Mouse (Mus musculus) CH12.LX (cell line): Measurements from ENCODE around the gene Gm9958. TPM values are rescaled to one million over a fixed set of nuclear protein-coding genes. Genes with fewer than 3 reads are reported as not detected.

Experiments
- DNase-seq: peaks from one replicate; pipeline ENCODE4 v3.0.0-alpha.2; 2013; ENCODE audit errors: extremely low read depth
- H3K27ac ChIP-seq: 2 replicates; pipeline ENCODE4 v1.5.1; 2012; ENCODE audit warnings: low read depth, mild to moderate bottlenecking, control low read depth, moderate library complexity; ENCODE audit not compliant: insufficient read depth
- H3K27me3 ChIP-seq: replicated peaks from 2 replicates; pipeline ENCODE3; 2012; ENCODE audit warnings: inconsistent platforms
- H3K36me3 ChIP-seq, 2 experiments: replicated peaks in 1 of 2; 2 replicates each; pipeline versions ENCODE3 to v1.6.1; 2012; ENCODE audit warnings: inconsistent platforms in 1 of 2, low read length in 1 of 2, mild to moderate bottlenecking in 1 of 2, mixed read lengths in 1 of 2, moderate library complexity in 1 of 2; ENCODE audit not compliant: control insufficient read depth in 1 of 2, insufficient read depth in 1 of 2
- H3K4me1 ChIP-seq, 2 experiments: 2 replicates each; pipeline ENCODE4 v1.6.1; 2012; ENCODE audit warnings: inconsistent platforms in 1 of 2, moderate library complexity in 1 of 2; ENCODE audit not compliant: insufficient read depth in 2 of 2, control insufficient read depth in 1 of 2
- H3K4me2 ChIP-seq: 2 replicates; pipeline ENCODE4 v1.6.1; 2012; ENCODE audit warnings: low read depth, mild to moderate bottlenecking, control low read depth; ENCODE audit not compliant: poor library complexity, insufficient read depth, severe bottlenecking
- H3K4me3 ChIP-seq, 3 experiments: fragments of 150-350 bp in 1 of 3; sonication (generic) in 1 of 3; replicated peaks in 1 of 3; 2 replicates each; pipeline versions ENCODE3 to v1.5.1; 2011 to 2012; ENCODE audit warnings: low read depth in 2 of 3, low read length in 2 of 3, mild to moderate bottlenecking in 2 of 3, moderate library complexity in 2 of 3, control low read depth in 1 of 3, improper control_type of control experiment in 1 of 3, inconsistent platforms in 1 of 3, mixed read lengths in 1 of 3; ENCODE audit not compliant: poor library complexity in 1 of 3
- H3K79me2 ChIP-seq: replicated peaks from 2 replicates; pipeline ENCODE4 v1.6.1; 2012; ENCODE audit warnings: mild to moderate bottlenecking, moderate library complexity; ENCODE audit not compliant: control insufficient read depth, poor library complexity, insufficient read depth, severe bottlenecking; ENCODE audit errors: extremely low read depth
- H3K9ac ChIP-seq: 2 replicates; pipeline ENCODE4 v1.6.1; 2012; ENCODE audit warnings: low read depth, mild to moderate bottlenecking, control low read depth, moderate library complexity; ENCODE audit not compliant: insufficient read depth
- H3K9me3 ChIP-seq: replicated peaks from 2 replicates; pipeline ENCODE3; 2012; ENCODE audit warnings: low read length, inconsistent platforms, mixed read lengths
- BHLHE40 ChIP-seq: IDR thresholded peaks from 2 replicates; pipeline ENCODE4 v1.6.1; 2011; ENCODE audit warnings: mild to moderate bottlenecking, low read depth, low read length, improper control_type of control experiment
- CTCF ChIP-seq, 2 experiments: IDR thresholded peaks in 1 of 2; conservative IDR thresholded peaks in 1 of 2; 2 replicates each; pipeline ENCODE4 v1.5.1; 2011 to 2012; ENCODE audit warnings: low read depth in 2 of 2, low read length in 2 of 2, improper control_type of control experiment in 1 of 2, inconsistent platforms in 1 of 2, mild to moderate bottlenecking in 1 of 2, moderate library complexity in 1 of 2
- E2F4 ChIP-seq: IDR thresholded peaks from 2 replicates; pipeline ENCODE4 v1.6.1; 2011; ENCODE audit warnings: low read depth, low read length, improper control_type of control experiment; ENCODE audit not compliant: insufficient replicate concordance
- EP300 ChIP-seq: IDR thresholded peaks from 2 replicates; pipeline ENCODE4 v1.6.1; 2011; ENCODE audit warnings: low read length, improper control_type of control experiment
- ETS1 ChIP-seq: conservative IDR thresholded peaks from 2 replicates; pipeline ENCODE4 v1.6.1; 2012; ENCODE audit warnings: low read depth, mild to moderate bottlenecking, inconsistent platforms, low read length, improper control_type of control experiment, moderate library complexity
- GABPA ChIP-seq: IDR thresholded peaks from 2 replicates; pipeline ENCODE4 v1.6.1; 2012; ENCODE audit warnings: low read depth, low read length, improper control_type of control experiment, inconsistent platforms; ENCODE audit not compliant: insufficient replicate concordance
- HCFC1 ChIP-seq: IDR thresholded peaks from 2 replicates; pipeline ENCODE4 v1.6.1; 2012; ENCODE audit warnings: low read depth, mild to moderate bottlenecking, inconsistent platforms, low read length, improper control_type of control experiment
- JUN ChIP-seq: IDR thresholded peaks from 2 replicates; pipeline ENCODE4 v1.6.1; 2011; ENCODE audit warnings: low read depth, mild to moderate bottlenecking, low read length, improper control_type of control experiment, moderate library complexity; ENCODE audit not compliant: insufficient read depth
- KAT2A ChIP-seq: IDR thresholded peaks from 2 replicates; pipeline ENCODE4 v1.6.1; 2012; ENCODE audit warnings: low read length, improper control_type of control experiment, inconsistent platforms; ENCODE audit not compliant: insufficient replicate concordance
- MAFK ChIP-seq: IDR thresholded peaks from 2 replicates; pipeline ENCODE4 v1.6.1; 2011; ENCODE audit warnings: low read length, improper control_type of control experiment; ENCODE audit not compliant: insufficient replicate concordance
- MAX ChIP-seq: IDR thresholded peaks from 2 replicates; pipeline ENCODE4 v1.6.1; 2011; ENCODE audit warnings: low read length, improper control_type of control experiment
- MXI1 ChIP-seq: IDR thresholded peaks from 2 replicates; pipeline ENCODE4 v1.6.1; 2011; ENCODE audit warnings: mild to moderate bottlenecking, low read depth, low read length, improper control_type of control experiment
- MYC ChIP-seq: IDR thresholded peaks from 2 replicates; pipeline ENCODE4 v1.6.1; 2011; ENCODE audit warnings: low read depth, mild to moderate bottlenecking, improper control_type of control experiment, low read length
- NELFE ChIP-seq: IDR thresholded peaks from 2 replicates; pipeline ENCODE4 v1.6.1; 2011; ENCODE audit warnings: low read depth, low read length, improper control_type of control experiment
- NRF1 ChIP-seq: IDR thresholded peaks from 2 replicates; pipeline ENCODE4 v1.6.1; 2014; ENCODE audit warnings: low read depth, mild to moderate bottlenecking, inconsistent platforms, low read length, improper control_type of control experiment, moderate library complexity
- PAX5 ChIP-seq: IDR thresholded peaks from 2 replicates; pipeline ENCODE4 v1.6.1; 2012; ENCODE audit warnings: low read length, inconsistent platforms, mixed read lengths
- POLR2AphosphoS2 ChIP-seq: IDR thresholded peaks from 2 replicates; pipeline ENCODE4 v1.6.1; 2011; ENCODE audit warnings: low read depth, low read length, improper control_type of control experiment
- RAD21 ChIP-seq: IDR thresholded peaks from 2 replicates; pipeline ENCODE4 v1.6.1; 2011; ENCODE audit warnings: low read depth, mild to moderate bottlenecking, low read length, improper control_type of control experiment, moderate library complexity
- RCOR1 ChIP-seq: conservative IDR thresholded peaks from 2 replicates; pipeline ENCODE4 v1.6.1; 2012; ENCODE audit warnings: low read depth, mild to moderate bottlenecking, inconsistent platforms, low read length, improper control_type of control experiment
- SIN3A ChIP-seq: IDR thresholded peaks from 2 replicates; pipeline ENCODE4 v1.6.1; 2012; ENCODE audit warnings: low read length, improper control_type of control experiment, inconsistent platforms
- SMC3 ChIP-seq: IDR thresholded peaks from 2 replicates; pipeline ENCODE4 v1.6.1; 2011; ENCODE audit warnings: low read depth, low read length, improper control_type of control experiment
- TBP ChIP-seq: conservative IDR thresholded peaks from 2 replicates; pipeline ENCODE4 v1.6.1; 2011; ENCODE audit warnings: low read depth, low read length, improper control_type of control experiment
- TCF12 ChIP-seq: IDR thresholded peaks from 2 replicates; pipeline ENCODE4 v1.6.1; 2014; ENCODE audit warnings: low read depth, mild to moderate bottlenecking, inconsistent platforms, low read length, improper control_type of control experiment
- UBTF ChIP-seq: IDR thresholded peaks from 2 replicates; pipeline ENCODE4 v1.6.1; 2012; ENCODE audit warnings: low read depth, mild to moderate bottlenecking, inconsistent platforms, low read length, improper control_type of control experiment, moderate library complexity
- USF1 ChIP-seq: IDR thresholded peaks from 2 replicates; pipeline ENCODE4 v1.6.1; 2014; ENCODE audit warnings: low read depth, mild to moderate bottlenecking, inconsistent platforms, low read length, improper control_type of control experiment
- USF2 ChIP-seq: conservative IDR thresholded peaks from 2 replicates; pipeline ENCODE4 v1.6.1; 2011; ENCODE audit warnings: low read depth, low read length, improper control_type of control experiment
- ZNF384 ChIP-seq: IDR thresholded peaks from 2 replicates; pipeline ENCODE4 v1.6.1; 2012; ENCODE audit warnings: low read depth, low read length, improper control_type of control experiment, inconsistent platforms
- dilution Hi-C: fragments of 300-500 bp; cut with MboI; formaldehyde crosslinking; loops from 2 replicates; pipeline ENCODE4 v1.14.3; 2020; ENCODE audit warnings: low sequenced_read_pairs; ENCODE audit not compliant: extremely low pct_unique_long_range_greater_than_20kb, extremely low pct_ligation_motif_present
- in situ Hi-C: fragments of 300-500 bp; cut with MboI; formaldehyde crosslinking; loops from 3 replicates; pipeline ENCODE4 v1.14.3; 2019; ENCODE audit warnings: low sequenced_read_pairs, low pct_ligation_motif_present, low pct_unique_long_range_greater_than_20kb, mixed read lengths
- polyA plus RNA-seq: library from polyadenylated mRNA; unstranded; fragments of >175 nt; gene quantifications from 2 replicates; pipeline ENCODE4 v1.2.1, GENCODE M21; 2012; ENCODE audit warnings: low read depth; ENCODE audit not compliant: insufficient read length
- total RNA-seq, 2 experiments: library from RNA; depleted of rRNA; stranded (reverse); fragments of 300-350 nt in 1 of 2; fragments of >200 nt in 1 of 2; gene quantifications; 2 replicates each; pipeline ENCODE4 v1.2.3; 2012 to 2014

Gene Gm9958
- total and polyA plus RNA-seq, 3 experiments: 1.2 to 1.3 (median 1.3) TPM

DNA sequence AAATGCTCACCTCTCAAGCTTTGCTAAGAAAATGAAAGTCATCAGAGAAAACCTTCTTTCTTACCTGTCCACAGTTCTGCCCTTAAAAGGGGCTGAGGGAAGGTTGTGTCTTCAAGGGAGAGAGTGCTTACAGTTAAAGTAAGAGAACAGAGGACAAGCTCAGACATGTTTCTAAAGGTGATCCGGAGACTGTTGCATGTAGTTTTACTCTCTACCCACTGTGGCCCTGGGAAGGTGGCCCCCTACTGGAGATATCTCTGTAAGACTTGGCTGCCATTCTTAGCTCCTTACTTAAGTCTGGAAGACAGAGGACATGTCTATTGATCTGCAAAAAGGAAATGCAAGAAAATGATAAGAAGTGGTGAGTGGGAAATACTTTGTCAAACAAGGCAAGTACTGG, 16.1 kb downstream of the Gm9958 start (continued):
- TF ChIP-seq ETS1: no peak
- TF ChIP-seq USF1: no peak
- TF ChIP-seq USF2: no peak
- no peak for TF ChIP-seq RCOR1
- TF ChIP-seq UBTF: no peak
- TF ChIP-seq TCF12: peak; percentile 50; the same call in 1 of the 2 replicates
- no peak for TF ChIP-seq BHLHE40
- no peak for TF ChIP-seq MYC
- no peak for TF ChIP-seq NELFE
- no peak for TF ChIP-seq KAT2A
- peak; percentile 68 to 84 for TF ChIP-seq CTCF (conservative IDR thresholded peaks at IDR 0.05 in 1 of 2, IDR thresholded peaks at IDR 0.05 in 1 of 2; ENCODE audit: low read depth in 2 of 2, low read length in 2 of 2)
- no peak for TF ChIP-seq EP300
- no peak for TF ChIP-seq JUN
- no peak for TF ChIP-seq ZNF384
- peak; percentile 35; the same call in 1 of the 2 replicates for TF ChIP-seq TBP
- TF ChIP-seq RAD21: peak; percentile 54
- no peak for TF ChIP-seq MAFK
- peak; percentile 45 for TF ChIP-seq SMC3
- TF ChIP-seq PAX5: no peak
- no peak for TF ChIP-seq SIN3A
- no peak for TF ChIP-seq E2F4

DNA sequence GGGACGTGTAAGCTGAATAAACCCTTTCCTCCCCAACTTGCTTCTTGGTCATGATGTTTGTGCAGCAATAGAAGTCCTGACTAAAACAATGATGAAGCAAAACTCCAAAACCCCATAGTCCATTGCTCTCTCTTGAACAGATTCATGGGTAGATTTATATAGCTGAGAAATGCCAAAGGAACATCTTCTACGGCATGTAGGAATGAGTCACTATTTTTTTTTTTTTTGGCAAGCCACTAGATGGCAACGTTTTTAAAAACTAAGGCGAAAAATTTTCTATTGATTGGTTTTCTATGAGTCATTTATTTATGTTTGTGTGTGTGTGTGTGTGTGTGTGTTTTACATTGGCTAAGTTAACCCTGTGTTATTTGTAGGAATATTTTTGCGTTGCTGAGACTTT, 26.8 kb downstream of the Gm9958 start:
- DNase-seq: no peak
- Histone ChIP-seq H3K4me2 (0 out of 2 replicates have a peak overlapping the region, but pooled peaks have one; percentile 13), H3K9ac (no peak overlapping the region), H3K4me1 (no peaks in the 10 kb centered on the region), H3K4me3 (no peak overlapping the region), H3K36me3 (no peaks in the 10 kb centered on the region), H3K27me3 (no peaks in the 10 kb centered on the region), H3K79me2 (no peaks in the 10 kb centered on the region), H3K27ac (no peak overlapping the region), H3K9me3 (no peaks in the 10 kb centered on the region)
- dilution Hi-C loops (no loop called here), in situ Hi-C loops (no loop called here)
- peak in 1 of 2 experiments; percentile 34; a peak in 2 of 4 replicates for TF ChIP-seq CTCF (conservative IDR thresholded peaks at IDR 0.05 in 1 of 2, IDR thresholded peaks at IDR 0.05 in 1 of 2; ENCODE audit: low read depth in 2 of 2, low read length in 2 of 2)
- peak; percentile 70 for TF ChIP-seq ZNF384
- no peak for TF ChIP-seq MAX
- TF ChIP-seq MAFK: no peak
- no peak for TF ChIP-seq GABPA
- TF ChIP-seq NRF1: no peak
- no peak for TF ChIP-seq SIN3A
- TF ChIP-seq RCOR1: no peak
- no peak for TF ChIP-seq HCFC1
- no peak for TF ChIP-seq POLR2AphosphoS2
- TF ChIP-seq MXI1: no peak
- no peak for TF ChIP-seq NELFE
